Mouse (Mus musculus): ENCODE data around the gene Ccnl2.

- TF ChIP-seq EP300 (IDR thresholded peaks at IDR 0.05; ENCODE audit: insufficient read depth, low read depth, low read length) (no peak), CTCF (IDR thresholded peaks at IDR 0.05; ENCODE audit: low read depth, low read length) (no peak)
These were observed 25.2 kb downstream of the Ccnl2 start for GRCm38 (mm10) chr4:155837404-155838010.
